Mouse (Mus musculus) midbrain, embryonic 14.5 days (tissue): ENCODE measurements at regions not wholly inside any gene's neighbourhood (a gene's known extent, or its start where the extent isn't known, plus 50 kb on each side); places are given as distances from the start of the nearest gene placed in this dataset.

Experiments used
- ATAC-seq: fragments of 200-750 bp; cut with Nextera tagmentation; 2 replicates; pipeline ENCODE4 v1.8.0; 2017; ENCODE audit warnings: moderate number of reproducible peaks, moderate library complexity; ENCODE audit not compliant: low FRiP score, low TSS enrichment
- DNase-seq: peaks from one replicate; pipeline ENCODE4 v3.0.0-alpha.2; 2015
- H3K27ac ChIP-seq: fragments of 300-500 bp; sonication (generic); replicated peaks from 2 replicates; pipeline ENCODE4 v1.5.1; 2014; ENCODE audit warnings: mild to moderate bottlenecking, low read depth, low read length, moderate library complexity
- H3K27me3 ChIP-seq: fragments of 300-500 bp; sonication (generic); 2 replicates; pipeline ENCODE4 v1.6.1; 2014; ENCODE audit warnings: low read length, control low read depth, mixed read lengths; ENCODE audit not compliant: control insufficient read depth, insufficient read depth
- H3K36me3 ChIP-seq: fragments of 300-500 bp; sonication (generic); 2 replicates; pipeline ENCODE4 v1.6.1; 2014; ENCODE audit warnings: low read length, control low read depth; ENCODE audit not compliant: control insufficient read depth, insufficient read depth
- H3K4me1 ChIP-seq: fragments of 300-500 bp; sonication (generic); 2 replicates; pipeline ENCODE4 v1.6.1; 2014; ENCODE audit warnings: mild to moderate bottlenecking, antibody characterized with exemption, low read length, control low read depth; ENCODE audit not compliant: control insufficient read depth, insufficient read depth
- H3K4me2 ChIP-seq: fragments of 300-500 bp; sonication (generic); 2 replicates; pipeline ENCODE4 v1.6.1; 2014; ENCODE audit warnings: mild to moderate bottlenecking, low read length, moderate library complexity
- H3K4me3 ChIP-seq: fragments of 300-500 bp; sonication (generic); replicated peaks from 2 replicates; pipeline ENCODE4 v1.5.1; 2014; ENCODE audit warnings: low read depth, low read length
- H3K9ac ChIP-seq: fragments of 300-500 bp; sonication (generic); replicated peaks from 2 replicates; pipeline ENCODE4 v1.6.1; 2014; ENCODE audit warnings: mild to moderate bottlenecking, low read length, moderate library complexity
- H3K9me3 ChIP-seq: fragments of 300-500 bp; sonication (generic); 2 replicates; pipeline ENCODE4 v1.6.1; 2016; ENCODE audit warnings: low read length, control low read depth, mixed read lengths; ENCODE audit not compliant: control insufficient read depth
- WGBS: fragments of 180-500 bp; shearing (Covaris S2); extraction: QIAGEN DNeasy Blood & Tissue Kit; methylation state at CpG from one replicate; pipeline ENCODE4 v1.1.7; 2014; 5-methylcytosine and 5-hydroxymethylcytosine counted together

DNA sequence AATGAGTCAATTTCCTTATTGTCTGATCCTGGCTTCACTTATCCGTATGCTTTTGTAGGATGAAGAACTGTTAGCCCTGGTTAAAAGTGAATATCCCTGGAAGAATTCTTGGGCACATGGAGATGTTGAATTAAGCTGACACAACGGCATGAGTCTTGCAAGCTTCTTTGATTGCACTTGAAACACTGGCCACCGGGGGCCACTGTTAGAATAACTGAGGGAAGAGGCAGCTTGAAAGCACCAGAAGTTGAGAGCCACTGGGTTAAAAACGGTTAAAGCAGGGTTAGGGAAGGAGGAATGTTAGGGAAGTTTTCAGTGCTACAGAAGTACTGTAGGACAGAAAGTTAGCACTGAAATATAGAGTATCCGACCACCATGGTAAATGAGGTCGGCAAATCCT is 190.5 kb upstream of the Grin3a start:
- ATAC-seq, result no peak

GRCm38 (mm10) chr4:50025356-50025755 is 179.8 kb upstream of the Grin3a start:
- Histone ChIP-seq H3K4me1 (no peaks in the 10 kb centered on the region), H3K9ac (no peak overlapping the region), H3K27ac (no peak overlapping the region), H3K27me3 (no peaks in the 10 kb centered on the region), H3K4me3 (no peak overlapping the region), H3K9me3 (no peaks in the 10 kb centered on the region), H3K4me2 (no peak overlapping the region), H3K36me3 (no peaks in the 10 kb centered on the region)
- no peak for ATAC-seq
- 62% methylated on average over 6 of the region's 6 CpGs for WGBS
- DNase-seq, result no peak

More for the DNA sequence above, 190.5 kb upstream of the Grin3a start:
- Histone ChIP-seq H3K4me1 (no peaks in the 10 kb centered on the region), H3K36me3 (no peaks in the 10 kb centered on the region), H3K4me2 (no peak overlapping the region), H3K9me3 (no peaks in the 10 kb centered on the region), H3K27ac (no peak overlapping the region), H3K27me3 (no peaks in the 10 kb centered on the region), H3K4me3 (no peak overlapping the region), H3K9ac (no peak overlapping the region)
- peak; percentile 51 for DNase-seq
- WGBS, result 66% methylated on average over 6 of the region's 6 CpGs
